Mouse (Mus musculus) bone marrow, adult 2 months (tissue): ENCODE results near the gene Mpg.

Experiments used
- CTCF ChIP-seq: fragments of 200-500 bp; IDR thresholded peaks from 2 replicates; pipeline ENCODE4 v1.5.1; 2011; ENCODE audit warnings: low read length, control low read depth; ENCODE audit not compliant: control insufficient read depth, insufficient read depth
- POLR2A ChIP-seq: fragments of 200-500 bp; IDR thresholded peaks from 2 replicates; pipeline ENCODE4 v1.6.1; 2011; ENCODE audit warnings: low read depth, mild to moderate bottlenecking, control low read depth, low read length, borderline replicate concordance; ENCODE audit not compliant: control insufficient read depth

DNA sequence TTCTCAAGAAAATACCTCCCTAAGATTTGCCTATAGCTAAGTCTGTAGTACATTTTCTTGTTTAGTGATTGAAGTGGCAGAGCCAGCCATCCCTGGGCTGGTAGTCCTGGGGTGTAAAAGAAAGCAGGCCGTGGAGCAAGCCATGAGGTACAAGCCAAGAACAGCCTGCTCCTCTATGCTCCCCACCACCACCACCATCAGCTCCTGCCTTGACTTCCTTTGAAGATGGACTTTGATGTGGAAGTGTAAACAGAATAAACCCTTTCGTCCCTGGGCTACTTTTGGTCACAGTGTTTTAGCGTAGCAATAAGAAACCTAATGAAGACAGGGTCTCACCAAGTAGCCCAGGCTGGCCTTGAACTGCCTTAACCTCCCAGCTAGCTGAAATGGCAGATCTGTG is 28.5 kb upstream of the Mpg start:
- TF ChIP-seq CTCF (no peak), POLR2A (no peak)
